Mouse (Mus musculus) left cerebral cortex, postnatal 14 days (tissue): ENCODE measurements around the gene Frrs1. TPM values are rescaled to one million over a fixed set of nuclear protein-coding genes. Genes with fewer than 3 reads are reported as not detected.
A peak's percentile ranks its signal among the peaks of the same experiment; 100 is the strongest.

Experiments used
- DNase-seq, 2 experiments: peaks; one replicate each; pipeline ENCODE4 v3.0.0; 2021 to 2022; ENCODE audit warnings: low spot score in 2 of 2, mixed read lengths in 1 of 2
- intact Hi-C: fragments of 180-260 bp; cut with DNase I; formaldehyde crosslinking; loops from one replicate; pipeline ENCODE4 v1.15.1; 2025
- total RNA-seq, 2 experiments: library from RNA; stranded (reverse); gene quantifications; 2 replicates each; pipeline ENCODE4 v1.2.3; 2021

Frrs1 gene
- total RNA-seq, 2 experiments from 2014 or later, result 1.5 to 2.3 TPM

GRCm38 (mm10) chr3:116844880-116845579 is 14.2 kb upstream of the Frrs1 start:
- no peak for DNase-seq
- intact Hi-C loops, result no loop called here

GRCm38 (mm10) chr3:116846084-116846483 is 13.2 kb upstream of the Frrs1 start:
- DNase-seq, result no peak
- intact Hi-C loops, result no loop called here

GRCm38 (mm10) chr3:116848099-116848498 is 11.2 kb upstream of the Frrs1 start:
- no peak for DNase-seq
- intact Hi-C loops, result no loop called here

GRCm38 (mm10) chr3:116848936-116849335 is 10.3 kb upstream of the Frrs1 start:
- intact Hi-C loops, result no loop called here
- no peak for DNase-seq

GRCm38 (mm10) chr3:116850376-116850775 is 8.9 kb upstream of the Frrs1 start:
- intact Hi-C loops, result no loop called here

GRCm38 (mm10) chr3:116852421-116852820 is 6.8 kb upstream of the Frrs1 start:
- intact Hi-C loops, result no loop called here
- no peak for DNase-seq

More at GRCm38 (mm10) chr3:116850376-116850775, 8.9 kb upstream of the Frrs1 start:
- DNase-seq, result no peak

GRCm38 (mm10) chr3:116857611-116858010 is 1.7 kb upstream of the Frrs1 start:
- intact Hi-C loops, result no loop called here

GRCm38 (mm10) chr3:116859752-116860151 is 488 bp downstream of the Frrs1 start:
- intact Hi-C loops, result no loop called here
- DNase-seq, result no peak

More at GRCm38 (mm10) chr3:116857611-116858010, 1.7 kb upstream of the Frrs1 start:
- DNase-seq, result no peak

GRCm38 (mm10) chr3:116860333-116861222 is 1.3 kb downstream of the Frrs1 start:
- intact Hi-C loops, result no loop called here
- no peak for DNase-seq

- DNase-seq, result no peak
- intact Hi-C loops, result no loop called here
These were observed 1.9 kb downstream of the Frrs1 start for GRCm38 (mm10) chr3:116861223-116861539.

GRCm38 (mm10) chr3:116861540-116862067 is 2.3 kb downstream of the Frrs1 start:
- intact Hi-C loops, result no loop called here

GRCm38 (mm10) chr3:116862621-116863020 is 3.4 kb downstream of the Frrs1 start:
- no peak for DNase-seq
- intact Hi-C loops, result no loop called here

More at GRCm38 (mm10) chr3:116861540-116862067, 2.3 kb downstream of the Frrs1 start:
- DNase-seq, result peak; percentile 20 to 46

- no peak for DNase-seq
- intact Hi-C loops, result no loop called here
These were observed 5.2 kb downstream of the Frrs1 start for GRCm38 (mm10) chr3:116864421-116864820.

GRCm38 (mm10) chr3:116865199-116865636 is 6.0 kb downstream of the Frrs1 start:
- no peak for DNase-seq
- intact Hi-C loops, result no loop called here

- no peak for DNase-seq
- intact Hi-C loops, result no loop called here
These were observed 11.1 kb downstream of the Frrs1 start for GRCm38 (mm10) chr3:116870372-116870771.

- no peak for DNase-seq
- intact Hi-C loops, result no loop called here
These were observed 23.1 kb downstream of the Frrs1 start for GRCm38 (mm10) chr3:116882221-116882960.

- intact Hi-C loops, result no loop called here
- no peak for DNase-seq
These were observed 25.7 kb downstream of the Frrs1 start for GRCm38 (mm10) chr3:116884941-116885340.

GRCm38 (mm10) chr3:116889358-116889757 is 30.1 kb downstream of the Frrs1 start:
- no peak for DNase-seq

GRCm38 (mm10) chr3:116890576-116890975 is 31.3 kb downstream of the Frrs1 start:
- DNase-seq, result no peak

More at GRCm38 (mm10) chr3:116889358-116889757, 30.1 kb downstream of the Frrs1 start:
- intact Hi-C loops, result no loop called here

More at GRCm38 (mm10) chr3:116890576-116890975, 31.3 kb downstream of the Frrs1 start:
- intact Hi-C loops, result no loop called here
